Mouse (Mus musculus): ENCODE data around the gene Fbxo11. TPM values are rescaled to one million over a fixed set of nuclear protein-coding genes. Genes with fewer than 3 reads are reported as not detected.

The Fbxo11 gene
- polyA plus RNA-seq, 1 experiment from 2014 or later, result 33.0 TPM

GRCm38 (mm10) chr17:88061942-88062341 is 3.1 kb downstream of the Fbxo11 start:
- WGBS, result 65% methylated on average over 3 of the region's 3 CpGs
- Histone ChIP-seq H3K4me2 (ENCODE audit: low read length) (no peak overlapping the region), H3K27ac (ENCODE audit: low read length) (no peak overlapping the region)

GRCm38 (mm10) chr17:88058280-88058679 is 6.8 kb downstream of the Fbxo11 start:
- H3K4me3 ChIP-seq (replicated peaks; ENCODE audit: low read length), result no peak overlapping the region
- 0 out of 2 replicates have a peak, but pooled peaks have one; percentile 21 for ATAC-seq
- H3K4me1 ChIP-seq (replicated peaks; ENCODE audit: control insufficient read depth, insufficient read depth, low read length), result peaks cover 17% of the 10 kb centered on the region
- no peaks in the 10 kb centered on the region for H3K36me3 ChIP-seq (ENCODE audit: control insufficient read depth, insufficient read depth)
- H3K27ac ChIP-seq (ENCODE audit: low read length), result no peak overlapping the region
- H3K9ac ChIP-seq (replicated peaks; ENCODE audit: low read depth, low read length), result no peak overlapping the region
- H3K27me3 ChIP-seq (replicated peaks; ENCODE audit: control insufficient read depth, insufficient read depth, low read length), result no peaks in the 10 kb centered on the region
- WGBS, result 67% methylated on average over 2 of the region's 2 CpGs
- no peaks in the 10 kb centered on the region for H3K9me3 ChIP-seq (ENCODE audit: control insufficient read depth, low read length)
- H3K4me2 ChIP-seq (ENCODE audit: low read length), result no peak overlapping the region

More at GRCm38 (mm10) chr17:88061942-88062341, 3.1 kb downstream of the Fbxo11 start:
- ATAC-seq, result no peak
- Histone ChIP-seq H3K4me3 (replicated peaks; ENCODE audit: low read length) (no peak overlapping the region), H3K27me3 (replicated peaks; ENCODE audit: control insufficient read depth, insufficient read depth, low read length) (no peaks in the 10 kb centered on the region), H3K9me3 (ENCODE audit: control insufficient read depth, low read length) (no peaks in the 10 kb centered on the region), H3K36me3 (ENCODE audit: control insufficient read depth, insufficient read depth) (no peaks in the 10 kb centered on the region), H3K9ac (replicated peaks; ENCODE audit: low read depth, low read length) (no peak overlapping the region), H3K4me1 (replicated peaks; ENCODE audit: control insufficient read depth, insufficient read depth, low read length) (peaks cover 22% of the 10 kb centered on the region)

- 0 out of 2 replicates have a peak, but pooled peaks have one; percentile 6 for ATAC-seq
- Histone ChIP-seq H3K27ac (ENCODE audit: low read length) (no peak overlapping the region), H3K9me3 (ENCODE audit: control insufficient read depth, low read length) (no peaks in the 10 kb centered on the region), H3K36me3 (ENCODE audit: control insufficient read depth, insufficient read depth) (no peaks in the 10 kb centered on the region), H3K27me3 (replicated peaks; ENCODE audit: control insufficient read depth, insufficient read depth, low read length) (no peaks in the 10 kb centered on the region), H3K4me3 (replicated peaks; ENCODE audit: low read length) (no peak overlapping the region), H3K9ac (replicated peaks; ENCODE audit: low read depth, low read length) (no peak overlapping the region), H3K4me1 (replicated peaks; ENCODE audit: control insufficient read depth, insufficient read depth, low read length) (peaks cover 13% of the 10 kb centered on the region), H3K4me2 (ENCODE audit: low read length) (no peak overlapping the region)
- WGBS, result 76% methylated on average over 1 of the region's 1 CpGs
These were observed 7.2 kb downstream of the Fbxo11 start for GRCm38 (mm10) chr17:88057846-88058245.

GRCm38 (mm10) chr17:88051679-88052078 is 13.4 kb downstream of the Fbxo11 start:
- WGBS, result 93% methylated on average over 4 of the region's 4 CpGs

GRCm38 (mm10) chr17:88050892-88051291 is 14.2 kb downstream of the Fbxo11 start:
- Histone ChIP-seq H3K4me2 (ENCODE audit: low read length) (no peak overlapping the region), H3K27me3 (replicated peaks; ENCODE audit: control insufficient read depth, insufficient read depth, low read length) (no peaks in the 10 kb centered on the region), H3K9me3 (ENCODE audit: control insufficient read depth, low read length) (no peaks in the 10 kb centered on the region), H3K9ac (replicated peaks; ENCODE audit: low read depth, low read length) (no peak overlapping the region), H3K4me1 (replicated peaks; ENCODE audit: control insufficient read depth, insufficient read depth, low read length) (no peaks in the 10 kb centered on the region; the same call in 1 of the 2 replicates), H3K4me3 (replicated peaks; ENCODE audit: low read length) (no peak overlapping the region), H3K27ac (ENCODE audit: low read length) (no peak overlapping the region), H3K36me3 (ENCODE audit: control insufficient read depth, insufficient read depth) (no peaks in the 10 kb centered on the region)
- ATAC-seq, result no peak
- 97% methylated on average over 1 of the region's 1 CpGs for WGBS

More at GRCm38 (mm10) chr17:88051679-88052078, 13.4 kb downstream of the Fbxo11 start:
- H3K4me1 ChIP-seq (replicated peaks; ENCODE audit: control insufficient read depth, insufficient read depth, low read length), result no peaks in the 10 kb centered on the region; the same call in 1 of the 2 replicates
- no peak for ATAC-seq
- no peaks in the 10 kb centered on the region for H3K9me3 ChIP-seq (ENCODE audit: control insufficient read depth, low read length)
- no peak overlapping the region for H3K27ac ChIP-seq (ENCODE audit: low read length)
- H3K36me3 ChIP-seq (ENCODE audit: control insufficient read depth, insufficient read depth), result no peaks in the 10 kb centered on the region
- H3K9ac ChIP-seq (replicated peaks; ENCODE audit: low read depth, low read length), result no peak overlapping the region
- no peak overlapping the region for H3K4me3 ChIP-seq (replicated peaks; ENCODE audit: low read length)
- no peaks in the 10 kb centered on the region for H3K27me3 ChIP-seq (replicated peaks; ENCODE audit: control insufficient read depth, insufficient read depth, low read length)
- H3K4me2 ChIP-seq (ENCODE audit: low read length), result no peak overlapping the region

- Histone ChIP-seq H3K4me2 (ENCODE audit: low read length) (no peak overlapping the region), H3K9me3 (ENCODE audit: control insufficient read depth, low read length) (no peaks in the 10 kb centered on the region), H3K4me3 (replicated peaks; ENCODE audit: low read length) (no peak overlapping the region), H3K27ac (ENCODE audit: low read length) (no peak overlapping the region), H3K36me3 (ENCODE audit: control insufficient read depth, insufficient read depth) (no peaks in the 10 kb centered on the region), H3K27me3 (replicated peaks; ENCODE audit: control insufficient read depth, insufficient read depth, low read length) (no peaks in the 10 kb centered on the region), H3K9ac (replicated peaks; ENCODE audit: low read depth, low read length) (no peak overlapping the region), H3K4me1 (replicated peaks; ENCODE audit: control insufficient read depth, insufficient read depth, low read length) (no peaks in the 10 kb centered on the region; the same call in 1 of the 2 replicates)
- WGBS, result 100% methylated on average over 2 of the region's 2 CpGs
- ATAC-seq, result no peak
These were observed 14.8 kb downstream of the Fbxo11 start for GRCm38 (mm10) chr17:88050318-88050717.

- 55% methylated on average over 12 of the region's 12 CpGs for WGBS
- peak; percentile 85 for ATAC-seq
- Histone ChIP-seq H3K9me3 (ENCODE audit: control insufficient read depth, low read length) (no peaks in the 10 kb centered on the region), H3K4me2 (ENCODE audit: low read length) (no peak overlapping the region), H3K4me1 (replicated peaks; ENCODE audit: control insufficient read depth, insufficient read depth, low read length) (peaks cover 15% of the 10 kb centered on the region), H3K27ac (ENCODE audit: low read length) (no peak overlapping the region), H3K27me3 (replicated peaks; ENCODE audit: control insufficient read depth, insufficient read depth, low read length) (no peaks in the 10 kb centered on the region), H3K9ac (replicated peaks; ENCODE audit: low read depth, low read length) (no peak overlapping the region), H3K36me3 (ENCODE audit: control insufficient read depth, insufficient read depth) (no peaks in the 10 kb centered on the region), H3K4me3 (replicated peaks; ENCODE audit: low read length) (no peak overlapping the region)
These were observed 22.7 kb downstream of the Fbxo11 start for GRCm38 (mm10) chr17:88042099-88043086.

- H3K9ac ChIP-seq (replicated peaks; ENCODE audit: low read depth, low read length), result no peak overlapping the region
- no peak overlapping the region for H3K27ac ChIP-seq (ENCODE audit: low read length)
- H3K27me3 ChIP-seq (replicated peaks; ENCODE audit: control insufficient read depth, insufficient read depth, low read length), result no peaks in the 10 kb centered on the region
- H3K36me3 ChIP-seq (ENCODE audit: control insufficient read depth, insufficient read depth), result no peaks in the 10 kb centered on the region
- ATAC-seq, result no peak
- H3K9me3 ChIP-seq (ENCODE audit: control insufficient read depth, low read length), result no peaks in the 10 kb centered on the region
- no peak overlapping the region for H3K4me3 ChIP-seq (replicated peaks; ENCODE audit: low read length)
- 86% methylated on average over 5 of the region's 5 CpGs for WGBS
- H3K4me1 ChIP-seq (replicated peaks; ENCODE audit: control insufficient read depth, insufficient read depth, low read length), result peaks cover 15% of the 10 kb centered on the region
- no peak overlapping the region for H3K4me2 ChIP-seq (ENCODE audit: low read length)
These were observed 24.3 kb downstream of the Fbxo11 start for GRCm38 (mm10) chr17:88040810-88041209.

GRCm38 (mm10) chr17:88034418-88034817 is 30.7 kb downstream of the Fbxo11 start:
- Histone ChIP-seq H3K4me2 (ENCODE audit: low read length) (no peak overlapping the region), H3K9me3 (ENCODE audit: control insufficient read depth, low read length) (no peaks in the 10 kb centered on the region), H3K36me3 (ENCODE audit: control insufficient read depth, insufficient read depth) (no peaks in the 10 kb centered on the region), H3K4me3 (replicated peaks; ENCODE audit: low read length) (no peak overlapping the region), H3K9ac (replicated peaks; ENCODE audit: low read depth, low read length) (no peak overlapping the region), H3K27me3 (replicated peaks; ENCODE audit: control insufficient read depth, insufficient read depth, low read length) (no peaks in the 10 kb centered on the region), H3K4me1 (replicated peaks; ENCODE audit: control insufficient read depth, insufficient read depth, low read length) (peaks cover 2% of the 10 kb centered on the region), H3K27ac (ENCODE audit: low read length) (no peak overlapping the region)
- no peak for ATAC-seq
- 92% methylated on average over 4 of the region's 4 CpGs for WGBS

Data from forebrain, embryonic 16.5 days (tissue).